Mouse (Mus musculus): ENCODE results near the gene Map4k3. TPM values are rescaled to one million over a fixed set of nuclear protein-coding genes. Genes with fewer than 3 reads are reported as not detected.

Map4k3 gene
- polyA plus RNA-seq, 1 experiment from 2014 or later = 25.3 TPM

GRCm38 (mm10) chr17:80696210-80696609 lies 32.1 kb downstream of the Map4k3 start:
- Histone ChIP-seq H3K36me3 (0 out of 2 replicates have a peak, but pooled peaks cover 6% of the 10 kb centered on the region), H3K4me3 (no peak overlapping the region), H3K4me1 (peaks cover 16% of the 10 kb centered on the region; the same call in 1 of the 2 replicates), H3K27me3 (ENCODE audit: low read depth, poor library complexity, severe bottlenecking) (no peaks in the 10 kb centered on the region), H3K9me3 (replicated peaks) (no peaks in the 10 kb centered on the region), H3K27ac (no peak overlapping the region)
- 93% methylated on average over 6 of the region's 6 CpGs for WGBS
- DNase-seq (ENCODE audit: low spot score) = no peak

DNA sequence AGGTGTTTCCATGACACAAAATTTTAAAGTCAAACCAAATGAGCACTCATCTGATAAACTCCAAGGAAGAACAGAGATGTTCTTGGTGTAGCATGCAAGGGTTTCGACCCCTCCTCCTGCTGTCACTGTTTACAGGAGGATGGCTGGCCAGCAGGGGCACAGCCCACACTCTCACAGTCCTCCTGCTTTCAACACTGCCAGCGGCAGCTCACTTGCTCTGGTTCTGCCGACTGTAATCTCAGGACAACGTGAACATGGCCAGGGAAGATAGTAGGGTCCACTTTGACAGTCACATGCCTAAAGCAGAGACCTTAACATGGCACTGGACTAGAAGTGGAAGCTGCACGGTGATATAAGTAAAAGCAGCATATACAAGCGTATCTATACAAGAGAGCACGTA lies 34.6 kb downstream of the Map4k3 start:
- DNase-seq (ENCODE audit: low spot score) = no peak
- Histone ChIP-seq H3K9me3 (replicated peaks) (no peaks in the 10 kb centered on the region), H3K4me1 (peaks cover 19% of the 10 kb centered on the region), H3K36me3 (0 out of 2 replicates have a peak, but pooled peaks cover 6% of the 10 kb centered on the region), H3K4me3 (no peak overlapping the region), H3K27ac (no peak overlapping the region), H3K27me3 (ENCODE audit: low read depth, poor library complexity, severe bottlenecking) (no peaks in the 10 kb centered on the region)
- 62% methylated on average over 7 of the region's 7 CpGs for WGBS

- Histone ChIP-seq H3K9me3 (replicated peaks) (no peaks in the 10 kb centered on the region), H3K36me3 (0 out of 2 replicates have a peak, but pooled peaks cover 8% of the 10 kb centered on the region), H3K4me1 (peaks cover 15% of the 10 kb centered on the region), H3K27me3 (ENCODE audit: low read depth, poor library complexity, severe bottlenecking) (no peaks in the 10 kb centered on the region), H3K4me3 (no peak overlapping the region), H3K27ac (no peak overlapping the region)
- DNase-seq (ENCODE audit: low spot score) = no peak
- WGBS = 74% methylated on average over 13 of the region's 13 CpGs
Observed at GRCm38 (mm10) chr17:80692183-80692582, 36.1 kb downstream of the Map4k3 start.

- Histone ChIP-seq H3K4me1 (peaks cover 18% of the 10 kb centered on the region), H3K36me3 (0 out of 2 replicates have a peak, but pooled peaks cover 2% of the 10 kb centered on the region), H3K27ac (no peak overlapping the region), H3K4me3 (no peak overlapping the region), H3K27me3 (ENCODE audit: low read depth, poor library complexity, severe bottlenecking) (no peaks in the 10 kb centered on the region), H3K9me3 (replicated peaks) (no peaks in the 10 kb centered on the region)
- no peak for DNase-seq (ENCODE audit: low spot score)
- 93% methylated on average over 11 of the region's 11 CpGs for WGBS
Observed at GRCm38 (mm10) chr17:80688701-80689100, 39.6 kb downstream of the Map4k3 start.

GRCm38 (mm10) chr17:80686066-80686465 lies 42.2 kb downstream of the Map4k3 start:
- DNase-seq (ENCODE audit: low spot score) = no peak
- Histone ChIP-seq H3K27ac (no peak overlapping the region), H3K4me1 (peaks cover 13% of the 10 kb centered on the region; the same call in 1 of the 2 replicates), H3K9me3 (replicated peaks) (no peaks in the 10 kb centered on the region), H3K36me3 (0 out of 2 replicates have a peak, but pooled peaks cover 2% of the 10 kb centered on the region), H3K27me3 (ENCODE audit: low read depth, poor library complexity, severe bottlenecking) (no peaks in the 10 kb centered on the region), H3K4me3 (no peak overlapping the region)
- WGBS = 92% methylated on average over 5 of the region's 5 CpGs

GRCm38 (mm10) chr17:80683821-80684576 lies 44.3 kb downstream of the Map4k3 start:
- Histone ChIP-seq H3K27me3 (ENCODE audit: low read depth, poor library complexity, severe bottlenecking) (no peaks in the 10 kb centered on the region), H3K4me1 (peaks cover 8% of the 10 kb centered on the region; the same call in 1 of the 2 replicates), H3K4me3 (no peak overlapping the region), H3K27ac (no peak overlapping the region), H3K36me3 (peaks cover 8% of the 10 kb centered on the region), H3K9me3 (replicated peaks) (no peaks in the 10 kb centered on the region)
- no peak for DNase-seq (ENCODE audit: low spot score)
- WGBS = 60% methylated on average over 6 of the region's 6 CpGs

DNA sequence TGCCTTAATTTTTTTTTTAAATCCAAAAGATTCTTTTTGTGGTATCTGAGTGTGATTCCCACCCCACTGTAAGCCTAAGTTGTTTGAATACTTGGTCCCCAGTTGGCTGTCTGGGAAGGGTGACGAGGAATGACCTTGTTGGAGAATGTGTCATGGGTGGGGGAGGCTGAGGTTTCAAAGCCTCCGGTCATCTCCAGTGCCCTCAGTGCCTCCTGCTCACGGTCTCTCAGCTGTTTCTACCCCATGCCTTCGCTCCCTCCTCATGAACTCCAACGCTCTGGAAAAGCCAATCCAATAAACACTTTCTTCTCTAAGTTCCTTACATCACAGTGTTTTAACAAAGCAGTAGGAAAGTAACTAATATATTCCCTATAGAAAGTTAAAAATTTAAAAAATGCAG lies 45.2 kb downstream of the Map4k3 start:
- DNase-seq (ENCODE audit: low spot score) = no peak
- H3K27ac ChIP-seq = no peak overlapping the region
- 84% methylated on average over 5 of the region's 5 CpGs for WGBS
- H3K36me3 ChIP-seq = peaks cover 13% of the 10 kb centered on the region
- H3K27me3 ChIP-seq (ENCODE audit: low read depth, poor library complexity, severe bottlenecking) = no peaks in the 10 kb centered on the region
- peaks cover 7% of the 10 kb centered on the region; the same call in 1 of the 2 replicates for H3K4me1 ChIP-seq
- no peak overlapping the region for H3K4me3 ChIP-seq
- no peaks in the 10 kb centered on the region for H3K9me3 ChIP-seq (replicated peaks)

DNA sequence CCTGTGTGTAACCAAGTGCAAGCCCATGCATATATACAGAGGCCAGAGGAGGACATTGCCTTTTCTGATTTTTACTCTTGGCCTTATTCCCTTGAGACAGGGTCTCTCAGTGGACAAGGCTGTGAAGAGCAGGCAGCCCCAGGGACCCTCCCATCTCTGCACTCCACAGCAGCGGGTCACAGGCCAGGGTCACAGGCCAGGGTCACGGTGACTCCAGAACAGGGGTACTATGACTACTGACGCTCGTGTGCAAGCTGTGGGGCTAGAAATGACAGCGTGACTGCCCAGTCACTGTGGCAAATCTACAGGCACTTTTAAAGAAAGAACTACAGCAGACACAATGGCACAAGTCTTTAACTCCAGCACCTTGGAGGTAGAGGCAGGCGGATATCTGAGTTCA lies 50.1 kb downstream of the Map4k3 start:
- H3K4me1 ChIP-seq = 0 out of 2 replicates have a peak, but pooled peaks cover 3% of the 10 kb centered on the region
- H3K36me3 ChIP-seq = peaks cover 11% of the 10 kb centered on the region
- no peak for DNase-seq (ENCODE audit: low spot score)
- H3K9me3 ChIP-seq (replicated peaks) = no peaks in the 10 kb centered on the region
- WGBS = 73% methylated on average over 6 of the region's 6 CpGs
- H3K4me3 ChIP-seq = no peak overlapping the region
- H3K27me3 ChIP-seq (ENCODE audit: low read depth, poor library complexity, severe bottlenecking) = no peaks in the 10 kb centered on the region
- H3K27ac ChIP-seq = no peak overlapping the region

GRCm38 (mm10) chr17:80676859-80677535 lies 51.3 kb downstream of the Map4k3 start:
- Histone ChIP-seq H3K4me1 (0 out of 2 replicates have a peak, but pooled peaks cover 3% of the 10 kb centered on the region), H3K27me3 (ENCODE audit: low read depth, poor library complexity, severe bottlenecking) (no peaks in the 10 kb centered on the region), H3K9me3 (replicated peaks) (no peaks in the 10 kb centered on the region), H3K36me3 (peaks cover 11% of the 10 kb centered on the region), H3K4me3 (no peak overlapping the region), H3K27ac (no peak overlapping the region)
- WGBS = 93% methylated on average over 11 of the region's 11 CpGs
- no peak for DNase-seq (ENCODE audit: low spot score)

DNA sequence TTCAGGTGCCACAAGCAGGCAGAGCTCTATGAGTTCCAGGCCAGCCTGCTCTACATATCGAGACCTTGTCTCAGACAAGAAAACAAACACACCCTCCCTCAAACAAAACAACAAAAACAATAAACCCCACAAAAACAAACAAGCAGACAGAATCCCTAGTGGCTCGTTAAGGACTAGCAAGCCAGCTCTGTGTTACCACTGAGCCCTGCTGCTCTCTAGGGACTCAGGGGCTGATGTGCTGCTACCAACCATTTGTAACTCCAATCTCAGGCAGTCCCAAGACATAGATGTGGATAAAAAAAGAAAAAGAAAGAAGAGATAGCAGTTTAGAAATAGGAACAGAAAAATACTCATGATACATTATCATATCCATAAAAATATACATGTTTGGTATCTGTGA lies 52.1 kb downstream of the Map4k3 start:
- H3K4me1 ChIP-seq = 0 out of 2 replicates have a peak, but pooled peaks cover 3% of the 10 kb centered on the region
- H3K4me3 ChIP-seq = no peak overlapping the region
- no peak for DNase-seq (ENCODE audit: low spot score)
- H3K36me3 ChIP-seq = peaks cover 11% of the 10 kb centered on the region
- H3K27me3 ChIP-seq (ENCODE audit: low read depth, poor library complexity, severe bottlenecking) = no peaks in the 10 kb centered on the region
- 67% methylated on average over 2 of the region's 2 CpGs for WGBS
- H3K9me3 ChIP-seq (replicated peaks) = no peaks in the 10 kb centered on the region
- H3K27ac ChIP-seq = no peak overlapping the region

- 97% methylated on average over 1 of the region's 1 CpGs for WGBS
- H3K27me3 ChIP-seq (ENCODE audit: low read depth, poor library complexity, severe bottlenecking) = no peaks in the 10 kb centered on the region
- no peak overlapping the region for H3K4me3 ChIP-seq
- no peak for DNase-seq (ENCODE audit: low spot score)
- H3K27ac ChIP-seq = no peak overlapping the region
- no peaks in the 10 kb centered on the region for H3K9me3 ChIP-seq (replicated peaks)
- no peaks in the 10 kb centered on the region; the same call in 1 of the 2 replicates for H3K36me3 ChIP-seq
- H3K4me1 ChIP-seq = peaks cover 8% of the 10 kb centered on the region
Observed at GRCm38 (mm10) chr17:80670395-80670794, 57.9 kb downstream of the Map4k3 start.

DNA sequence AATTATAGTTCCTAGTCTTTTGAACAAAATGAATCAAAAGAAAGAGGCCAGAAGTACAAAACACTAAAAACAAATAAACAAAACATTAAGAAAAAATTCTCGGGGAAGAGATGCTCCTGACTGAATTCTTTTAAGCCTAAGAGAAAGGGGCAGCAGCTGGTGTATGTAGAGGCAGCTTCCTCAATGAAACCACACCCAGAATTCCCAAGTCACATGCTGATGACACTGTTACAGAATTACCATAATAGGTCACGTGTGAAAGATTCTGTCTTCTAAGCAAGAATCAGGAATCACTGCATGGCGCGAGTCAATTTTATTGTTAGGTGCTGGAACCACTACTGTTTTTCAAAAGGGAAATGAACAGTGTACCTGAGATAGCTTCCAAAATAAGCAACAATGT lies 64.7 kb downstream of the Map4k3 start:
- H3K4me1 ChIP-seq = peaks cover 34% of the 10 kb centered on the region
- no peaks in the 10 kb centered on the region for H3K27me3 ChIP-seq (ENCODE audit: low read depth, poor library complexity, severe bottlenecking)
- H3K4me3 ChIP-seq = no peak overlapping the region
- no peaks in the 10 kb centered on the region for H3K9me3 ChIP-seq (replicated peaks)
- DNase-seq (ENCODE audit: low spot score) = no peak
- no peak overlapping the region for H3K27ac ChIP-seq
- H3K36me3 ChIP-seq = no peaks in the 10 kb centered on the region; the same call in 1 of the 2 replicates
- WGBS = 85% methylated on average over 4 of the region's 4 CpGs
